ENCODE assay signal across 17 mouse cellular contexts in genomic region chr7:112810752-112811151, GRCm38 (mm10).
DNase-seq lines count a peak whose midpoint lies in the region; ATAC-seq and TF ChIP-seq lines count a peak whose summit lies in the region.
"Had no signal": no experiment of that assay in that cellular context is flagged by ENCODE, and none has a peak within 500 bp of the region (broad histone marks: within the 10 kb centered on the region; RNA-seq: fewer than 3 reads in every experiment).

No protein-coding gene starts in this region.

- peaks cover 24% of the 10 kb centered on the region for H3K4me1 ChIP-seq in kidney, postnatal 0 days (replicated peaks; ENCODE audit: insufficient read depth, low read length)
- peaks cover 33% of the 10 kb centered on the region for H3K4me1 ChIP-seq in midbrain, embryonic 14.5 days (ENCODE audit: control insufficient read depth, insufficient read depth, low read length)
- H3K4me1 ChIP-seq in midbrain, embryonic 15.5 days, result peaks cover 29% of the 10 kb centered on the region

- no peak for ATAC-seq in kidney, postnatal 0 days (replicated peaks; ENCODE audit: low FRiP score, low read depth)
- no peak for ATAC-seq in midbrain, embryonic 14.5 days (ENCODE audit: low FRiP score, low TSS enrichment)
- no peak for ATAC-seq in midbrain, embryonic 15.5 days (replicated peaks)

- DNase-seq in gastrocnemius, adult 2 months, result no peak
- no peak for DNase-seq in gastrocnemius, postnatal 10 days
- DNase-seq in kidney, postnatal 0 days (ENCODE audit: low spot score), result peak; percentile 75
- no peak for DNase-seq in kidney, postnatal 36 days
- peak; percentile 47 for DNase-seq in midbrain, embryonic 14.5 days
- peak; percentile 56 for DNase-seq in retina, embryonic 14.5 days (ENCODE audit: low spot score)
- no peak for DNase-seq in thymus, postnatal 4 days
- DNase-seq: adrenal gland, postnatal 14 days; B cell, adult 2 months; cerebellum, adult 18-20 months; cerebellum, postnatal 36 days; heart, adult 11 months; kidney, adult 11 months; right cerebral cortex, postnatal 14 days; thymus, postnatal 14 days had no signal

- intact Hi-C loops in gastrocnemius, adult 2 months (cut with DNase I), result no loop called here

- no peak for TF ChIP-seq CTCF in gastrocnemius, adult 2 months (IDR thresholded peaks at IDR 0.05)
- TF ChIP-seq CTCF in kidney, postnatal 0 days (IDR thresholded peaks at IDR 0.05; ENCODE audit: low read depth), result no peak

- peak overlapping the region; percentile 6; the same call in 1 of the 2 replicates for H3K27ac ChIP-seq in gastrocnemius, adult 2 months
- no peak overlapping the region for H3K27ac ChIP-seq in kidney, postnatal 0 days
- no peak overlapping the region for H3K27ac ChIP-seq in midbrain, embryonic 14.5 days (replicated peaks; ENCODE audit: low read depth, low read length)
- H3K27ac ChIP-seq in midbrain, embryonic 15.5 days, result no peak overlapping the region

- no peaks in the 10 kb centered on the region for H3K36me3 ChIP-seq in kidney, postnatal 0 days (ENCODE audit: insufficient read depth, low read length)
- H3K36me3 ChIP-seq in midbrain, embryonic 14.5 days (ENCODE audit: control insufficient read depth, insufficient read depth, low read length), result no peaks in the 10 kb centered on the region
- H3K36me3 ChIP-seq in midbrain, embryonic 15.5 days (replicated peaks), result no peaks in the 10 kb centered on the region

- no peaks in the 10 kb centered on the region for H3K9me3 ChIP-seq in kidney, postnatal 0 days (replicated peaks; ENCODE audit: low read length)
- H3K9me3 ChIP-seq in midbrain, embryonic 14.5 days (ENCODE audit: control insufficient read depth, low read length), result no peaks in the 10 kb centered on the region
- no peaks in the 10 kb centered on the region for H3K9me3 ChIP-seq in midbrain, embryonic 15.5 days

- H3K4me2 ChIP-seq in kidney, postnatal 0 days (ENCODE audit: low read length), result no peak overlapping the region
- no peak overlapping the region for H3K4me2 ChIP-seq in midbrain, embryonic 14.5 days (ENCODE audit: low read length)
- no peak overlapping the region for H3K4me2 ChIP-seq in midbrain, embryonic 15.5 days
- H3K4me2 ChIP-seq: liver, embryonic 11.5 days had no signal

- no peak overlapping the region for H3K9ac ChIP-seq in kidney, postnatal 0 days (ENCODE audit: low read depth, low read length)
- H3K9ac ChIP-seq in midbrain, embryonic 14.5 days (replicated peaks; ENCODE audit: low read length), result no peak overlapping the region
- H3K9ac ChIP-seq in midbrain, embryonic 15.5 days, result no peak overlapping the region

- H3K27me3 ChIP-seq in kidney, postnatal 0 days (ENCODE audit: insufficient read depth, low read length), result no peaks in the 10 kb centered on the region
- H3K27me3 ChIP-seq in midbrain, embryonic 14.5 days (ENCODE audit: control insufficient read depth, insufficient read depth, low read length), result no peaks in the 10 kb centered on the region
- no peaks in the 10 kb centered on the region for H3K27me3 ChIP-seq in midbrain, embryonic 15.5 days (replicated peaks)

- WGBS in kidney, postnatal 0 days, result 32% methylated on average over 7 of the region's 7 CpGs
- WGBS in midbrain, embryonic 14.5 days, result 45% methylated on average over 7 of the region's 7 CpGs
- WGBS in midbrain, embryonic 15.5 days, result 47% methylated on average over 7 of the region's 7 CpGs

- H3K4me3 ChIP-seq in gastrocnemius, adult 2 months, result no peak overlapping the region
- H3K4me3 ChIP-seq in kidney, postnatal 0 days (replicated peaks; ENCODE audit: low read depth, low read length), result no peak overlapping the region
- no peak overlapping the region for H3K4me3 ChIP-seq in midbrain, embryonic 14.5 days (replicated peaks; ENCODE audit: low read depth, low read length)
- no peak overlapping the region for H3K4me3 ChIP-seq in midbrain, embryonic 15.5 days

Comparison
In these comparisons a context has a peak if more than half of its experiments do, and no peak if none do; other contexts are left out.
1. DNase-seq: peak in kidney, postnatal 0 days (single experiment), midbrain, embryonic 14.5 days (single experiment) and retina, embryonic 14.5 days (single experiment); none in gastrocnemius, adult 2 months (single experiment), gastrocnemius, postnatal 10 days (single experiment), kidney, postnatal 36 days (0 of 2) and thymus, postnatal 4 days (single experiment).